Mouse (Mus musculus) spleen, adult 2 months (tissue): ENCODE results near the gene Erp27.

Source experiments
- CTCF ChIP-seq: fragments of 200-500 bp; IDR thresholded peaks from 2 replicates; pipeline ENCODE4 v1.5.1; 2011; ENCODE audit warnings: mild to moderate bottlenecking, inconsistent platforms; ENCODE audit not compliant: insufficient read depth, insufficient read length, insufficient replicate concordance; ENCODE audit errors: extremely low read depth
- POLR2A ChIP-seq: fragments of 200-500 bp; IDR thresholded peaks from 2 replicates; pipeline ENCODE4 v1.6.1; 2011; ENCODE audit warnings: low read depth, low read length, inconsistent platforms

- TF ChIP-seq CTCF, result no peak
- no peak for TF ChIP-seq POLR2A
Observed at GRCm38 (mm10) chr6:136942280-136942679, 20.3 kb upstream of the Erp27 start.
